In genomic region chr3:30219891-30220290, GRCm38 (mm10) we compare ENCODE assay signal across 8 mouse cellular contexts.
DNase-seq lines count a peak whose midpoint lies in the region; ATAC-seq and TF ChIP-seq lines count a peak whose summit lies in the region.

No protein-coding gene starts in this region.

- H3K4me3 ChIP-seq in gastrocnemius, adult 2 months: peak overlapping the region; percentile 57
- 0 out of 2 replicates have a peak overlapping the region, but pooled peaks have one; percentile 10 for H3K4me3 ChIP-seq in neural tube, embryonic 11.5 days (ENCODE audit: low read depth, low read length)
- no peak overlapping the region for H3K4me3 ChIP-seq in liver, embryonic 12.5 days
- no peak overlapping the region for H3K4me3 ChIP-seq in stomach, postnatal 0 days (ENCODE audit: low read depth, low read length)

- WGBS in neural tube, embryonic 11.5 days: 46% methylated on average over 8 of the region's 8 CpGs
- WGBS in liver, embryonic 12.5 days (ENCODE audit: insufficient replicate concordance): 54% methylated on average over 8 of the region's 8 CpGs
- WGBS in stomach, postnatal 0 days: 57% methylated on average over 8 of the region's 8 CpGs

- 0 out of 2 replicates have a peak, but pooled peaks cover 9% of the 10 kb centered on the region for H3K4me1 ChIP-seq in neural tube, embryonic 11.5 days (ENCODE audit: control insufficient read depth, insufficient read depth, low read length)
- no peaks in the 10 kb centered on the region for H3K4me1 ChIP-seq in liver, embryonic 12.5 days
- no peaks in the 10 kb centered on the region for H3K4me1 ChIP-seq in stomach, postnatal 0 days (replicated peaks; ENCODE audit: control insufficient read depth, insufficient read depth)

- no peaks in the 10 kb centered on the region for H3K9me3 ChIP-seq in neural tube, embryonic 11.5 days (ENCODE audit: control insufficient read depth, low read length)
- H3K9me3 ChIP-seq in liver, embryonic 12.5 days (replicated peaks): no peaks in the 10 kb centered on the region
- H3K9me3 ChIP-seq in stomach, postnatal 0 days (ENCODE audit: control insufficient read depth, low read length): no peaks in the 10 kb centered on the region

- H3K27me3 ChIP-seq in neural tube, embryonic 11.5 days (ENCODE audit: control insufficient read depth, insufficient read depth, low read length): no peaks in the 10 kb centered on the region; the same call in 1 of the 2 replicates
- H3K27me3 ChIP-seq in liver, embryonic 12.5 days (replicated peaks): peaks cover 7% of the 10 kb centered on the region
- peaks cover 3% of the 10 kb centered on the region; the same call in 1 of the 2 replicates for H3K27me3 ChIP-seq in stomach, postnatal 0 days (ENCODE audit: control insufficient read depth, insufficient read depth, low read length)

- H3K27ac ChIP-seq in gastrocnemius, adult 2 months: no peak overlapping the region
- H3K27ac ChIP-seq in neural tube, embryonic 11.5 days (ENCODE audit: low read depth, low read length): no peak overlapping the region
- H3K27ac ChIP-seq in liver, embryonic 12.5 days: no peak overlapping the region
- no peak overlapping the region for H3K27ac ChIP-seq in stomach, postnatal 0 days (replicated peaks)

- no peak for ATAC-seq in neural tube, embryonic 11.5 days (ENCODE audit: insufficient read depth, low FRiP score, low TSS enrichment)
- no peak for ATAC-seq in liver, embryonic 12.5 days
- ATAC-seq in stomach, postnatal 0 days (ENCODE audit: low FRiP score, low TSS enrichment): no peak
- no peak for ATAC-seq in megakaryocyte, adult 5-6 weeks (ENCODE audit: poor library complexity, severe bottlenecking)

- no peak for DNase-seq in gastrocnemius, adult 2 months
- DNase-seq in gastrocnemius, postnatal 36 days: no peak
- no peak for DNase-seq in neural tube, embryonic 11.5 days (ENCODE audit: low spot score)
- no peak for DNase-seq in neural tube, embryonic 10.5 days (ENCODE audit: extremely low spot score, low spot score)
- DNase-seq in stomach, postnatal 0 days (ENCODE audit: low spot score): no peak
- DNase-seq in layer of hippocampus, adult 9-11 months: no peak

- no peak overlapping the region for H3K9ac ChIP-seq in neural tube, embryonic 11.5 days (ENCODE audit: low read length)
- H3K9ac ChIP-seq in liver, embryonic 12.5 days: no peak overlapping the region
- H3K9ac ChIP-seq in stomach, postnatal 0 days (ENCODE audit: low read length): no peak overlapping the region

- no peak for TF ChIP-seq CTCF in gastrocnemius, adult 2 months (IDR thresholded peaks at IDR 0.05)
- TF ChIP-seq CTCF in stomach, postnatal 0 days (IDR thresholded peaks at IDR 0.05; ENCODE audit: low read depth): no peak

- peak overlapping the region; percentile 37 for H3K4me2 ChIP-seq in neural tube, embryonic 11.5 days (ENCODE audit: low read depth)
- 0 out of 2 replicates have a peak overlapping the region, but pooled peaks have one; percentile 22 for H3K4me2 ChIP-seq in liver, embryonic 12.5 days
- H3K4me2 ChIP-seq in stomach, postnatal 0 days (replicated peaks; ENCODE audit: low read depth): peak overlapping the region; percentile 42

- intact Hi-C loops in gastrocnemius, adult 2 months (cut with DNase I): no loop called here
- intact Hi-C loops in gastrocnemius, postnatal 36 days (cut with DNase I): no loop called here

- H3K36me3 ChIP-seq in neural tube, embryonic 11.5 days (ENCODE audit: control insufficient read depth, insufficient read depth, low read length): no peaks in the 10 kb centered on the region
- no peaks in the 10 kb centered on the region for H3K36me3 ChIP-seq in liver, embryonic 12.5 days
- no peaks in the 10 kb centered on the region for H3K36me3 ChIP-seq in stomach, postnatal 0 days (ENCODE audit: control insufficient read depth, insufficient read depth, low read length)

- no peak for TF ChIP-seq EP300 in stomach, postnatal 0 days (optimal IDR thresholded peaks at IDR 0.05)

Comparison
In these comparisons a context has a peak if more than half of its experiments do, and no peak if none do; other contexts are left out.
1. H3K4me3 ChIP-seq: peak in gastrocnemius, adult 2 months (single experiment) and neural tube, embryonic 11.5 days (single experiment); none in liver, embryonic 12.5 days (single experiment) and stomach, postnatal 0 days (single experiment).
2. Peak in every context shown above with its lines, with median percentiles within 50 percentile points of each other: H3K4me2 ChIP-seq.